Mouse (Mus musculus): Measurements from ENCODE around the gene Abcg1. TPM values are rescaled to one million over a fixed set of nuclear protein-coding genes. Genes with fewer than 3 reads are reported as not detected.

Gene Abcg1
- total and polyA plus RNA-seq, 2 experiments from 2014 or later, result 9.6 to 11.3 TPM

DNA sequence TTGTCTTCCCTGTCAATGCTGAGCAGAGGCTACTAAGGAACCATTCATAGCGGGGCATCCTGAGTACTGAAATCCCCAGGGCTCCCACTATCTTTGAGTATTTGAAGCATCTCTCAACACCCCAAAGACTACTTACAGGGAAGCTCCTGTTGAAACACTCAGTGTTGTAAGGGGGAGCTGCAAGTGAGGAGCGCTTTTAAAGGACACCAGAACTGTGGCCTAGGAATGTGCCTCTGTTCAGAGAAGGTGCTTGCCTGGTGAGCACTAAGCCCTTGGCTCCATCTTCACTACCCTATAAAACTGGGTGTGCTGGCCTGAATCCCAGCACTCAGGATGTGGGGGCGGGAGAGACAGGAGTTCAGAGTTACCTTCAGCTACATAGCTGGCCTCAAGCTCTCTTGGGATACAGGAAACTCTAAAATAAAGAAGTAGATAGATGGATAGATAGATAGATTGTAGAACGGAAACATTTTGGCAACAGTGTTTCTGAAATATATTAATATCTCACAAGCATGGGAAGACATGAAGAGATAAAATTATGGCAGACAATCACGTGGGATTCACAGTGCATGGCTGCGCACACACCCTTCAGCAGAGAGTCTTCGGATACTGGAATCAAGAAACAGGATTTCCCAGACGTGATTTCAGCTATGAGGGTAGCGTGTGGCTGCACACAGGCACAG lies 22.7 kb upstream of the Abcg1 start:
- TF ChIP-seq CTCF (IDR thresholded peaks at IDR 0.05; ENCODE audit: low read depth), result no peak
- no peak for TF ChIP-seq EP300 (IDR thresholded peaks at IDR 0.05; ENCODE audit: low read depth)
- no peak overlapping the region for H3K4me2 ChIP-seq (ENCODE audit: low read depth, low read length)
- H3K27me3 ChIP-seq (ENCODE audit: control insufficient read depth, insufficient read depth, low read length), result no peaks in the 10 kb centered on the region
- no peak overlapping the region for H3K4me3 ChIP-seq (ENCODE audit: low read depth, low read length)
- no peak for ATAC-seq (ENCODE audit: insufficient read depth, low read depth)
- H3K4me1 ChIP-seq (ENCODE audit: control insufficient read depth, insufficient read depth), result peaks cover 19% of the 10 kb centered on the region
- H3K9ac ChIP-seq (replicated peaks; ENCODE audit: low read depth, low read length), result no peak overlapping the region
- WGBS, result 56% methylated on average over 9 of the region's 9 CpGs
- no peak for DNase-seq (ENCODE audit: low spot score)
- peaks cover 7% of the 10 kb centered on the region; the same call in 1 of the 2 replicates for H3K9me3 ChIP-seq (replicated peaks; ENCODE audit: control insufficient read depth, low read length)
- no peaks in the 10 kb centered on the region for H3K36me3 ChIP-seq (replicated peaks; ENCODE audit: control insufficient read depth, insufficient read depth, low read length)
- no peak overlapping the region for H3K27ac ChIP-seq (ENCODE audit: low read depth)

DNA sequence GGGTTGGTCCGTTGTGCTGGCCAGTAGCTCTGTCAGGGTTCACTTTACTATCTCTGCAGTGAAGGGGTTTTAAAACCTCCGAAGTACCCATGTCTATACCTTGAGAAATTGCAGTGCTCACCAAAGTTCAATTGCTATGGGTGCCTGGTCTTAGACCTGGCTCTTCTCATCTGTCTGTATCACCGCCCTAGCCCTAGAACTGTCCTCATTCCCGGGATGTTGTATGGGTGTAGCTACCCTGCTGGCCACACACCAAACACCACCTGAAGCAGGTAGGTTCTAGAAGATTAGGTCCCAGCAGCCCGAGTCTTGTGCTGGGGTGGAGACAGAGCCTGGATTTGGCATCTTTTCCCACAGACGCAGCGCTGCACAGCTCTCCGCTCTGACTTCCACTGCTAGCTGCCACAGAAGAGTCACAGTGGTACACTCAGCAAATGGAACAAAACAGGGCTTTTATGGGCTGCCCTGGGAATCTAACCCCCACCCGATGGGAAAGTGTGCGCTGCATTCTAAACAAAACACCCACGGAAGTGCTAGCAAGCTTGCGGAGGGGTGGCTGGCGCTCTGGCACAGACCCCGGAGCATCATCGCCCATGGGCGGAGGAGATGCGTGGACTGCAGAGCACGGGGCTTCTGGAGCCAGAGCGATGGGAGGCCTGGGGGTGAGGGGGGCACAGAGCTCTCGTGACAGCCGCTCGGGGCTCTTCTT lies 21.2 kb upstream of the Abcg1 start:
- DNase-seq (ENCODE audit: low spot score) (no peak), ATAC-seq (ENCODE audit: insufficient read depth, low read depth) (no peak)
- no peak for TF ChIP-seq EP300 (IDR thresholded peaks at IDR 0.05; ENCODE audit: low read depth)
- TF ChIP-seq CTCF (IDR thresholded peaks at IDR 0.05; ENCODE audit: low read depth), result no peak
- Histone ChIP-seq H3K4me1 (ENCODE audit: control insufficient read depth, insufficient read depth) (peaks cover 19% of the 10 kb centered on the region), H3K4me2 (ENCODE audit: low read depth, low read length) (no peak overlapping the region), H3K9ac (replicated peaks; ENCODE audit: low read depth, low read length) (no peak overlapping the region), H3K4me3 (ENCODE audit: low read depth, low read length) (no peak overlapping the region), H3K9me3 (replicated peaks; ENCODE audit: control insufficient read depth, low read length) (peaks cover 7% of the 10 kb centered on the region; the same call in 1 of the 2 replicates), H3K27me3 (ENCODE audit: control insufficient read depth, insufficient read depth, low read length) (no peaks in the 10 kb centered on the region), H3K27ac (ENCODE audit: low read depth) (no peak overlapping the region), H3K36me3 (replicated peaks; ENCODE audit: control insufficient read depth, insufficient read depth, low read length) (no peaks in the 10 kb centered on the region)
- 87% methylated on average over 22 of the region's 22 CpGs for WGBS

DNA sequence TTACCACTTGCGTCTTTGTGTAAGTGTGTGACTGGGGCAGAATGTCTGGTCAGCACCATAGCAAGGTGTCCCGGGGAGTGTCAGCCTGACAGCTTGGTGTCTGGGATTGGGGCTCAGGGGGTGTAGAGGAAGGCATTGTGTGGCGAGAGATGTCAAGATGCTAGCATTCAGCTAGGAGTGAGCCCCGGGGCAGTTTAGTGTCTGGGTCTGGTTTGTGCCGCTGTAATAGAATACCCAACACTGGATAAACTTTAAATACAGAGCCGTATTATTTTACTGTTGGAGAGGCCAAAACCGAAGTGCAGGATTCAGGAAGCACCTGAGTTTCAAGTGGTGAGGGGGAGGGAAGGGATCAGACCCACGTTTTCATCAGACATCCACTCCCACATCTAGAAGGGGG lies 20.1 kb upstream of the Abcg1 start:
- Histone ChIP-seq H3K27ac (ENCODE audit: low read depth) (no peak overlapping the region), H3K4me2 (ENCODE audit: low read depth, low read length) (no peak overlapping the region), H3K27me3 (ENCODE audit: control insufficient read depth, insufficient read depth, low read length) (no peaks in the 10 kb centered on the region), H3K9me3 (replicated peaks; ENCODE audit: control insufficient read depth, low read length) (peaks cover 1% of the 10 kb centered on the region; the same call in 1 of the 2 replicates), H3K4me3 (ENCODE audit: low read depth, low read length) (no peak overlapping the region), H3K4me1 (ENCODE audit: control insufficient read depth, insufficient read depth) (peaks cover 19% of the 10 kb centered on the region), H3K36me3 (replicated peaks; ENCODE audit: control insufficient read depth, insufficient read depth, low read length) (no peaks in the 10 kb centered on the region), H3K9ac (replicated peaks; ENCODE audit: low read depth, low read length) (no peak overlapping the region)
- TF ChIP-seq CTCF (IDR thresholded peaks at IDR 0.05; ENCODE audit: low read depth) (no peak), EP300 (IDR thresholded peaks at IDR 0.05; ENCODE audit: low read depth) (no peak)
- DNase-seq (ENCODE audit: low spot score) (no peak), ATAC-seq (ENCODE audit: insufficient read depth, low read depth) (no peak)
- 77% methylated on average over 8 of the region's 8 CpGs for WGBS

- no peak overlapping the region for H3K4me3 ChIP-seq (ENCODE audit: low read depth, low read length)
- H3K27ac ChIP-seq (ENCODE audit: low read depth), result no peak overlapping the region
- H3K27me3 ChIP-seq (ENCODE audit: control insufficient read depth, insufficient read depth, low read length), result no peaks in the 10 kb centered on the region
- H3K9me3 ChIP-seq (replicated peaks; ENCODE audit: control insufficient read depth, low read length), result no peaks in the 10 kb centered on the region
- no peak overlapping the region for H3K4me2 ChIP-seq (ENCODE audit: low read depth, low read length)
- ATAC-seq (ENCODE audit: insufficient read depth, low read depth) (no peak), DNase-seq (ENCODE audit: low spot score) (no peak)
- 58% methylated on average over 4 of the region's 4 CpGs for whole genome bisulfite sequencing
- no peak overlapping the region for H3K9ac ChIP-seq (replicated peaks; ENCODE audit: low read depth, low read length)
- H3K36me3 ChIP-seq (replicated peaks; ENCODE audit: control insufficient read depth, insufficient read depth, low read length), result no peaks in the 10 kb centered on the region
- H3K4me1 ChIP-seq (ENCODE audit: control insufficient read depth, insufficient read depth), result peaks cover 16% of the 10 kb centered on the region
- TF ChIP-seq EP300 (IDR thresholded peaks at IDR 0.05; ENCODE audit: low read depth) (no peak), CTCF (IDR thresholded peaks at IDR 0.05; ENCODE audit: low read depth) (no peak)
Observed at GRCm38 (mm10) chr17:31038381-31038780, 19.1 kb upstream of the Abcg1 start.

DNA sequence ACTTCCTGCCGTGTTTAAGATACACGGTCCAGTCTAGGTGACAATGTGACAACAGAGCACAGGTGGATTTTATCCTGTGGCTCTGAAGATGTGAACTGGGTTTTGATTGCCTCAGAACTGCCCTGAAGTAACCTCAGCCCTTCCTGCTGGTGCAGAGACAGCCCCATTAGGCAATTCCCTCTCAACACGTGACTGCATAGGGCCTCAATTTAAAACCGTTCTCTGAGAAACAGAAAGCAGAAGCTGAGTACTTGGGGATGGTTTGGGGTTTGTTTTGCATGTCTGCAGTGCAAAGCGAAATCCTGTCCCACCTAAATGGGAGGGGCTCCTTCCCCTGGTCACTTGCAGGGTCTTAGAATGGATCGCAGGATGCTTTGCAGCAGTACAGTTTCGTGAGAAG lies 17.8 kb upstream of the Abcg1 start:
- Histone ChIP-seq H3K27ac (ENCODE audit: low read depth) (no peak overlapping the region), H3K4me1 (ENCODE audit: control insufficient read depth, insufficient read depth) (peaks cover 5% of the 10 kb centered on the region), H3K4me2 (ENCODE audit: low read depth, low read length) (no peak overlapping the region), H3K4me3 (ENCODE audit: low read depth, low read length) (no peak overlapping the region), H3K9me3 (replicated peaks; ENCODE audit: control insufficient read depth, low read length) (no peaks in the 10 kb centered on the region), H3K36me3 (replicated peaks; ENCODE audit: control insufficient read depth, insufficient read depth, low read length) (no peaks in the 10 kb centered on the region), H3K27me3 (ENCODE audit: control insufficient read depth, insufficient read depth, low read length) (no peaks in the 10 kb centered on the region), H3K9ac (replicated peaks; ENCODE audit: low read depth, low read length) (no peak overlapping the region)
- no peak for DNase-seq (ENCODE audit: low spot score)
- 59% methylated on average over 7 of the region's 7 CpGs for WGBS
- ATAC-seq (ENCODE audit: insufficient read depth, low read depth), result no peak
- TF ChIP-seq EP300 (IDR thresholded peaks at IDR 0.05; ENCODE audit: low read depth), result no peak
- no peak for TF ChIP-seq CTCF (IDR thresholded peaks at IDR 0.05; ENCODE audit: low read depth)

All from heart, postnatal 0 days (tissue).